Mouse (Mus musculus): ENCODE measurements around the gene Sbsn. TPM values are rescaled to one million over a fixed set of nuclear protein-coding genes. Genes with fewer than 3 reads are reported as not detected.
"Not testable (repeated sequence)": the region's sequence is repeated elsewhere in the genome, so short reads cannot be mapped to it uniquely, and the experiment has no call there.

Sbsn gene
- polyA plus RNA-seq, 1 experiment from 2014 or later = 2.0 TPM

- no peak overlapping the region for H3K4me3 ChIP-seq (ENCODE audit: low read depth, low read length)
- WGBS = 73% methylated on average over 6 of the region's 6 CpGs
- H3K4me2 ChIP-seq (ENCODE audit: low read depth, low read length) = no peak overlapping the region
- H3K27ac ChIP-seq (ENCODE audit: low read depth, low read length) = no peak overlapping the region
- no peak for ATAC-seq (ENCODE audit: low read depth)
- no peak overlapping the region for H3K9ac ChIP-seq (replicated peaks; ENCODE audit: low read depth, low read length)
- no peaks in the 10 kb centered on the region for H3K27me3 ChIP-seq (ENCODE audit: control insufficient read depth, insufficient read depth, low read length)
- no peaks in the 10 kb centered on the region for H3K9me3 ChIP-seq (ENCODE audit: control insufficient read depth, low read length)
- peaks cover 6% of the 10 kb centered on the region for H3K4me1 ChIP-seq (ENCODE audit: control insufficient read depth, insufficient read depth, low read length)
- H3K36me3 ChIP-seq (ENCODE audit: control insufficient read depth, insufficient read depth, low read length) = 0 out of 2 replicates have a peak, but pooled peaks cover 4% of the 10 kb centered on the region
These were observed 27.9 kb upstream of the Sbsn start for GRCm38 (mm10) chr7:30723274-30723953.

- Histone ChIP-seq H3K4me1 (ENCODE audit: control insufficient read depth, insufficient read depth, low read length) (peaks cover 21% of the 10 kb centered on the region), H3K4me2 (ENCODE audit: low read depth, low read length) (peak overlapping the region; percentile 72), H3K9ac (replicated peaks; ENCODE audit: low read depth, low read length) (peak overlapping the region; percentile 80; the same call in 1 of the 2 replicates), H3K27me3 (ENCODE audit: control insufficient read depth, insufficient read depth, low read length) (no peaks in the 10 kb centered on the region), H3K9me3 (ENCODE audit: control insufficient read depth, low read length) (no peaks in the 10 kb centered on the region), H3K36me3 (ENCODE audit: control insufficient read depth, insufficient read depth, low read length) (peaks cover 10% of the 10 kb centered on the region), H3K4me3 (ENCODE audit: low read depth, low read length) (peak overlapping the region; percentile 78; the same call in 1 of the 2 replicates), H3K27ac (ENCODE audit: low read depth, low read length) (no peak overlapping the region)
- no peak for ATAC-seq (ENCODE audit: low read depth)
- 87% methylated on average over 6 of the region's 6 CpGs for WGBS
These were observed 23.1 kb upstream of the Sbsn start for GRCm38 (mm10) chr7:30728214-30728613.

GRCm38 (mm10) chr7:30728739-30729395 lies 22.4 kb upstream of the Sbsn start:
- no peaks in the 10 kb centered on the region for H3K27me3 ChIP-seq (ENCODE audit: control insufficient read depth, insufficient read depth, low read length)
- peak; percentile 44 for ATAC-seq (ENCODE audit: low read depth)
- 8% methylated on average over 26 of the region's 26 CpGs for WGBS
- H3K4me2 ChIP-seq (ENCODE audit: low read depth, low read length) = peak overlapping the region; percentile 72
- H3K4me3 ChIP-seq (ENCODE audit: low read depth, low read length) = peak overlapping the region; percentile 78
- peak overlapping the region; percentile 94 for H3K27ac ChIP-seq (ENCODE audit: low read depth, low read length)
- H3K36me3 ChIP-seq (ENCODE audit: control insufficient read depth, insufficient read depth, low read length) = peaks cover 11% of the 10 kb centered on the region
- no peaks in the 10 kb centered on the region for H3K9me3 ChIP-seq (ENCODE audit: control insufficient read depth, low read length)
- peak overlapping the region; percentile 80 for H3K9ac ChIP-seq (replicated peaks; ENCODE audit: low read depth, low read length)
- peaks cover 21% of the 10 kb centered on the region for H3K4me1 ChIP-seq (ENCODE audit: control insufficient read depth, insufficient read depth, low read length)

- WGBS = under 1% methylated on average over 60 of the region's 60 CpGs
- peak within 1 kb of the TSS; percentile 80 for H3K9ac ChIP-seq (replicated peaks; ENCODE audit: low read depth, low read length)
- peak; percentile 97 for ATAC-seq (ENCODE audit: low read depth)
- peaks cover 13% of the 10 kb centered on the region for H3K36me3 ChIP-seq (ENCODE audit: control insufficient read depth, insufficient read depth, low read length)
- peak within 1 kb of the TSS; percentile 72 for H3K4me2 ChIP-seq (ENCODE audit: low read depth, low read length)
- no peaks in the 10 kb centered on the region for H3K9me3 ChIP-seq (ENCODE audit: control insufficient read depth, low read length)
- peak within 1 kb of the TSS; percentile 78 for H3K4me3 ChIP-seq (ENCODE audit: low read depth, low read length)
- peak within 1 kb of the TSS; percentile 94 for H3K27ac ChIP-seq (ENCODE audit: low read depth, low read length)
- peaks cover 21% of the 10 kb centered on the region for H3K4me1 ChIP-seq (ENCODE audit: control insufficient read depth, insufficient read depth, low read length)
- no peaks in the 10 kb centered on the region for H3K27me3 ChIP-seq (ENCODE audit: control insufficient read depth, insufficient read depth, low read length)
These were observed 21.7 kb upstream of the Sbsn start, which contains the start of gene Tmem147 for GRCm38 (mm10) chr7:30729396-30730063. Tmem147 (minus strand) TSS chr7:30729540.

GRCm38 (mm10) chr7:30730064-30730722 lies 21.1 kb upstream of the Sbsn start:
- H3K9ac ChIP-seq (replicated peaks; ENCODE audit: low read depth, low read length) = peak overlapping the region; percentile 80
- not testable (repeated sequence) for H3K27me3 ChIP-seq (ENCODE audit: control insufficient read depth, insufficient read depth, low read length); H3K9me3 ChIP-seq (ENCODE audit: control insufficient read depth, low read length)
- H3K4me1 ChIP-seq (ENCODE audit: control insufficient read depth, insufficient read depth, low read length) = peaks cover 21% of the 10 kb centered on the region
- peaks cover 18% of the 10 kb centered on the region for H3K36me3 ChIP-seq (ENCODE audit: control insufficient read depth, insufficient read depth, low read length)
- H3K4me2 ChIP-seq (ENCODE audit: low read depth, low read length) = peak overlapping the region; percentile 72
- peak overlapping the region; percentile 94 for H3K27ac ChIP-seq (ENCODE audit: low read depth, low read length)
- ATAC-seq (ENCODE audit: low read depth) = peak; percentile 26
- WGBS = 10% methylated on average over 19 of the region's 22 CpGs
- H3K4me3 ChIP-seq (ENCODE audit: low read depth, low read length) = peak overlapping the region; percentile 78

GRCm38 (mm10) chr7:30736211-30736610 lies 15.1 kb upstream of the Sbsn start:
- no peaks in the 10 kb centered on the region for H3K27me3 ChIP-seq (ENCODE audit: control insufficient read depth, insufficient read depth, low read length)
- H3K9me3 ChIP-seq (ENCODE audit: control insufficient read depth, low read length) = no peaks in the 10 kb centered on the region
- no peak overlapping the region for H3K4me2 ChIP-seq (ENCODE audit: low read depth, low read length)
- no peak overlapping the region for H3K27ac ChIP-seq (ENCODE audit: low read depth, low read length)
- peaks cover 39% of the 10 kb centered on the region for H3K36me3 ChIP-seq (ENCODE audit: control insufficient read depth, insufficient read depth, low read length)
- no peak overlapping the region for H3K9ac ChIP-seq (replicated peaks; ENCODE audit: low read depth, low read length)
- no peak overlapping the region for H3K4me3 ChIP-seq (ENCODE audit: low read depth, low read length)
- no peak for ATAC-seq (ENCODE audit: low read depth)
- WGBS = 81% methylated on average over 3 of the region's 3 CpGs
- peaks cover 3% of the 10 kb centered on the region; the same call in 1 of the 2 replicates for H3K4me1 ChIP-seq (ENCODE audit: control insufficient read depth, insufficient read depth, low read length)

GRCm38 (mm10) chr7:30742570-30742969 lies 8.7 kb upstream of the Sbsn start:
- not testable (repeated sequence) for ATAC-seq (ENCODE audit: low read depth); H3K4me3 ChIP-seq (ENCODE audit: low read depth, low read length); H3K4me2 ChIP-seq (ENCODE audit: low read depth, low read length); H3K4me1 ChIP-seq (ENCODE audit: control insufficient read depth, insufficient read depth, low read length); H3K9me3 ChIP-seq (ENCODE audit: control insufficient read depth, low read length); H3K27ac ChIP-seq (ENCODE audit: low read depth, low read length); H3K27me3 ChIP-seq (ENCODE audit: control insufficient read depth, insufficient read depth, low read length); H3K36me3 ChIP-seq (ENCODE audit: control insufficient read depth, insufficient read depth, low read length); H3K9ac ChIP-seq (replicated peaks; ENCODE audit: low read depth, low read length)
- 96% methylated on average over 2 of the region's 2 CpGs for WGBS

- H3K4me3 ChIP-seq (ENCODE audit: low read depth, low read length); H3K4me2 ChIP-seq (ENCODE audit: low read depth, low read length); H3K27me3 ChIP-seq (ENCODE audit: control insufficient read depth, insufficient read depth, low read length); H3K27ac ChIP-seq (ENCODE audit: low read depth, low read length); H3K9ac ChIP-seq (replicated peaks; ENCODE audit: low read depth, low read length); ATAC-seq (ENCODE audit: low read depth); H3K9me3 ChIP-seq (ENCODE audit: control insufficient read depth, low read length); H3K4me1 ChIP-seq (ENCODE audit: control insufficient read depth, insufficient read depth, low read length); H3K36me3 ChIP-seq (ENCODE audit: control insufficient read depth, insufficient read depth, low read length): not testable (repeated sequence)
- WGBS = no CpG with 5 or more reads among the region's 4 CpGs
These were observed 7.7 kb upstream of the Sbsn start, which contains the start of gene Gapdhs for GRCm38 (mm10) chr7:30743617-30744016. Gapdhs (minus strand) TSS chr7:30743681.

Measured in neural tube, embryonic 14.5 days (tissue).